Mouse (Mus musculus): ENCODE data around the gene Gm20388.

- TF ChIP-seq CTCF (IDR thresholded peaks at IDR 0.05; ENCODE audit: borderline replicate concordance, extremely low read depth, insufficient read depth, insufficient read length) (no peak), POLR2A (IDR thresholded peaks at IDR 0.05; ENCODE audit: borderline replicate concordance, extremely low read depth, insufficient read depth, insufficient read length, poor library complexity, severe bottlenecking) (no peak)
Measured at GRCm38 (mm10) chr8:123117744-123118143, 3207.1 kb downstream of the Gm20388 start.

Data from brain, embryonic 14.5 days (tissue).